In the genomic region with DNA sequence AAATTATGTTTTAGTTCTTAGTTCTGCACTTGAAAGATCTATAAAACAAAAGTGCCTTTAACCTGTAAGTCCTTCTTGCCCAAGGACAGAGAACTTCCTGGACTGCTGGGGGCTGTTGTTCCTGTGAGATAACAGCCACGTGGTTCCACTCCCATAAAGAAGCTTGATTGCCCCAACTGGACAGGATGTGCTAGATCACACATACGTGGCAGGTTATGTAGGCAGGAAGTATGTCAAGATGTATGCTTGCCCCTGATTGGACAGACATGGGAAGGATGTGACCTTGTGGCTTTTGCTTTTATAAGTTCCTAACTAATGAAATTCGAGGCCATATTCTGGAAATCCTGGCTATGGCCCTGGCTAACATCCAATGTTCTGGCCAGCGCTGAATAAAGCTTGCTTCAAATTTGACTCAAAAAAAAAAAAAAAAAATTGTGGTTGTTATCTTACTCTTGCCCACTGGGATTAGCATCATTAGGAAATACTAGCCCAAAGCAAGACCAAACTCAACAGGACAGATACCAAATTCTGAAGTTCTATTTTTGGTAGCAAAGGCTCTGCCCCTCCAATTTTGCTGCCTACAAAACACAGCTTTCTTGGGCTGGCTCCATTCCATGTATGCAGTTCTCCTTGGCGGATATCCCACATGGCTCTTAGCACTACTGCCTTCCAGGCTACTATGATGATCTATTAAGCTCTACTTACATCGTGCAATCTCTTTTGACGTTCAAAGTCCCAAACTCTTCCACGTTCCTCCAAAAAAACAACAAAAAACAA, we compare ENCODE assay signal across 9 mouse cellular contexts. TPM values are rescaled to one million over a fixed set of nuclear protein-coding genes. Genes with fewer than 3 reads are reported as not detected.
A peak's percentile ranks its signal among the peaks of the same experiment; 100 is the strongest.
DNase-seq lines count a peak whose midpoint lies in the region; ATAC-seq and TF ChIP-seq lines count a peak whose summit lies in the region.
"Had no signal": no experiment of that assay in that cellular context is flagged by ENCODE, and none has a peak within 500 bp of the region (broad histone marks: within the 10 kb centered on the region; RNA-seq: fewer than 3 reads in every experiment).

No protein-coding gene starts in this region.

- TF ChIP-seq CTCF in kidney, adult 2 months (conservative IDR thresholded peaks at IDR 0.05; ENCODE audit: insufficient read depth, insufficient read length, low read depth, low read length), result no peak

- no peaks in the 10 kb centered on the region; the same call in 1 of the 2 replicates for H3K4me1 ChIP-seq in kidney, adult 2 months (ENCODE audit: control insufficient read depth, insufficient read depth, low read length)

- no peak overlapping the region for H3K4me3 ChIP-seq in kidney, adult 2 months (ENCODE audit: insufficient read depth, low read depth, low read length)
- H3K4me3 ChIP-seq: hindbrain, embryonic 12.5 days had no signal

- 51% methylated on average over 8 of the region's 8 CpGs for WGBS in kidney, adult 2 months

- peak; percentile 40 for DNase-seq in CD4-positive, CD25-positive, alpha-beta regulatory T cell, adult 2 months (ENCODE audit: low read depth, low spot score)
- peak; percentile 25 for DNase-seq in kidney, adult 2 months
- no peak for DNase-seq in kidney, adult 8-10 months
- peak; percentile 34 for DNase-seq in MN1 (ENCODE audit: low spot score)
- DNase-seq in lung, postnatal 10 days, result peak; percentile 66
- no peak for DNase-seq in spleen, adult 12 weeks (ENCODE audit: low spot score)
- no peak for DNase-seq in layer of hippocampus, postnatal 14 days (ENCODE audit: low spot score in 2 of 2)

- no peak for ATAC-seq in CD4-positive, CD25-positive, alpha-beta regulatory T cell, adult 4 months

- TF ChIP-seq POLR2A in kidney, adult 2 months (IDR thresholded peaks at IDR 0.05; ENCODE audit: low read depth, low read length), result no peak

- no peak overlapping the region for H3K27ac ChIP-seq in kidney, adult 2 months (ENCODE audit: insufficient read depth, low read depth, low read length)
- H3K27ac ChIP-seq: hindbrain, embryonic 12.5 days had no signal

- no peaks in the 10 kb centered on the region for H3K36me3 ChIP-seq in kidney, adult 2 months (ENCODE audit: control insufficient read depth, insufficient read depth, low read length)
- H3K36me3 ChIP-seq: hindbrain, embryonic 12.5 days had no signal

- no peaks in the 10 kb centered on the region for H3K27me3 ChIP-seq in kidney, adult 2 months (replicated peaks; ENCODE audit: control insufficient read depth, insufficient read depth, low read length)
- H3K27me3 ChIP-seq: hindbrain, embryonic 12.5 days had no signal

RNA-seq across cellular contexts. Expression of a gene that starts 3.7 kb away (rescaled TPM):
- polyA plus RNA-seq in CD4-positive, CD25-positive, alpha-beta regulatory T cell, adult 4 months (2017; shearing (Covaris generic)), result 1,000 to 10,000 TPM; 1,486 to 1,582 TPM
- 365 and 439 TPM in 2 replicates for polyA plus RNA-seq in kidney, adult 2 months (2012; rRNA removed)
- total RNA-seq in layer of hippocampus, postnatal 14 days (2021), result 100 to 1,000 TPM; 158 to 167 TPM

RNA-seq across cellular contexts. Expression of a gene that starts 6.9 kb away (rescaled TPM):
- polyA plus RNA-seq in CD4-positive, CD25-positive, alpha-beta regulatory T cell, adult 4 months (2017; shearing (Covaris generic)), result 1 to 10 TPM; 5.0 to 6.0 TPM
- polyA plus RNA-seq in kidney, adult 2 months (2012; rRNA removed), result 5.4 and 6.2 TPM in 2 replicates
- 10 to 100 TPM; 49.6 to 50.2 TPM for total RNA-seq in layer of hippocampus, postnatal 14 days (2021)

RNA-seq across cellular contexts. Expression of a gene that starts 57.7 kb away (rescaled TPM):
- polyA plus RNA-seq in CD4-positive, CD25-positive, alpha-beta regulatory T cell, adult 4 months (2017; shearing (Covaris generic)), result 10 to 100 TPM; 72.0 to 73.5 TPM
- 32.9 and 41.5 TPM in 2 replicates for polyA plus RNA-seq in kidney, adult 2 months (2012; rRNA removed)
- total RNA-seq in layer of hippocampus, postnatal 14 days (2021), result 10 to 100 TPM; 62.9 to 65.8 TPM

Comparison
In these comparisons a context has a peak if more than half of its experiments do, and no peak if none do; other contexts are left out.
1. DNase-seq: peak in CD4-positive, CD25-positive, alpha-beta regulatory T cell, adult 2 months (single experiment), kidney, adult 2 months (single experiment), MN1 (single experiment) and lung, postnatal 10 days (single experiment); none in kidney, adult 8-10 months (0 of 2), spleen, adult 12 weeks (single experiment) and layer of hippocampus, postnatal 14 days (0 of 2).